46 mouse cellular contexts compared by ENCODE assay signal in genomic region chr7:140748827-140749160, GRCm38 (mm10). TPM values are rescaled to one million over a fixed set of nuclear protein-coding genes. Genes with fewer than 3 reads are reported as not detected.
"Had no signal": no experiment of that assay in that cellular context is flagged by ENCODE, and none has a peak within 500 bp of the region (broad histone marks: within the 10 kb centered on the region; RNA-seq: fewer than 3 reads in every experiment).

No protein-coding gene starts in this region.

- H3K4me2 ChIP-seq: limb, embryonic 12.5 days; limb, embryonic 13.5 days; limb, embryonic 15.5 days; liver, embryonic 12.5 days; liver, embryonic 13.5 days; liver, embryonic 15.5 days; lung, embryonic 14.5 days; lung, embryonic 15.5 days; midbrain, embryonic 11.5 days; midbrain, embryonic 12.5 days; midbrain, embryonic 13.5 days; midbrain, embryonic 15.5 days had no signal

- DNase-seq: left cerebral cortex, postnatal 4 days; liver; liver, embryonic 13.5 days; liver, postnatal 0 days; lung, adult 18-20 months; lung, adult 2 months; lung, embryonic 14.5 days; lung, postnatal 10 days; lung, postnatal 14 days; lung, postnatal 36 days; lung, postnatal 4 days; midbrain, embryonic 14.5 days had no signal

- H3K4me1 ChIP-seq: limb, embryonic 10.5 days; limb, embryonic 12.5 days; limb, embryonic 13.5 days; limb, embryonic 15.5 days; liver, embryonic 12.5 days; liver, embryonic 13.5 days; liver, embryonic 15.5 days; lung, embryonic 15.5 days; megakaryocyte, embryonic 14.5 days; midbrain, embryonic 10.5 days; midbrain, embryonic 12.5 days; midbrain, embryonic 13.5 days; midbrain, embryonic 15.5 days had no signal

- H3K27me3 ChIP-seq: limb, embryonic 12.5 days; limb, embryonic 13.5 days; limb, embryonic 15.5 days; liver, embryonic 12.5 days; liver, embryonic 13.5 days; liver, embryonic 15.5 days; lung, embryonic 15.5 days; megakaryocyte, embryonic 14.5 days; midbrain, embryonic 12.5 days; midbrain, embryonic 13.5 days; midbrain, embryonic 15.5 days had no signal

- ATAC-seq: liver, embryonic 12.5 days; liver, postnatal 0 days; lung, postnatal 0 days; midbrain, embryonic 13.5 days; midbrain, embryonic 15.5 days; midbrain, embryonic 16.5 days had no signal

- H3K36me3 ChIP-seq: limb, embryonic 10.5 days; limb, embryonic 12.5 days; limb, embryonic 13.5 days; limb, embryonic 15.5 days; liver, embryonic 12.5 days; liver, embryonic 13.5 days; liver, embryonic 15.5 days; lung, embryonic 15.5 days; midbrain, embryonic 10.5 days; midbrain, embryonic 12.5 days; midbrain, embryonic 13.5 days; midbrain, embryonic 15.5 days had no signal

- H3K9me3 ChIP-seq: limb, embryonic 10.5 days; limb, embryonic 12.5 days; limb, embryonic 15.5 days; liver, embryonic 12.5 days; liver, embryonic 13.5 days; liver, embryonic 15.5 days; lung, embryonic 15.5 days; megakaryocyte, embryonic 14.5 days; midbrain, embryonic 10.5 days; midbrain, embryonic 12.5 days; midbrain, embryonic 13.5 days; midbrain, embryonic 15.5 days had no signal

- H3K9ac ChIP-seq: limb, embryonic 12.5 days; limb, embryonic 13.5 days; limb, embryonic 15.5 days; liver, embryonic 12.5 days; liver, embryonic 13.5 days; liver, embryonic 14.5 days; liver, embryonic 15.5 days; liver, postnatal 0 days; lung, embryonic 14.5 days; lung, embryonic 15.5 days; midbrain, embryonic 12.5 days; midbrain, embryonic 13.5 days; midbrain, embryonic 15.5 days had no signal

- H3K27ac ChIP-seq: left cerebral cortex, adult 2 months; limb, embryonic 10.5 days; limb, embryonic 12.5 days; limb, embryonic 13.5 days; limb, embryonic 15.5 days; liver, embryonic 12.5 days; liver, embryonic 13.5 days; liver, embryonic 14.5 days; liver, embryonic 15.5 days; lung, embryonic 15.5 days; macrophage; midbrain, embryonic 10.5 days; midbrain, embryonic 12.5 days; midbrain, embryonic 13.5 days; midbrain, embryonic 15.5 days had no signal

- H3K4me3 ChIP-seq: left cerebral cortex, adult 2 months; limb, embryonic 10.5 days; limb, embryonic 12.5 days; limb, embryonic 13.5 days; limb, embryonic 15.5 days; liver, embryonic 12.5 days; liver, embryonic 13.5 days; liver, embryonic 15.5 days; lung, embryonic 15.5 days; megakaryocyte, embryonic 14.5 days; midbrain, embryonic 10.5 days; midbrain, embryonic 12.5 days; midbrain, embryonic 13.5 days; midbrain, embryonic 15.5 days; myocyte had no signal

RNA-seq across cellular contexts. Expression of gene Cyp2e1, which starts 14.7 kb away (rescaled TPM):
- total RNA-seq: left cerebral cortex, adult 2 months; left cerebral cortex, postnatal 10 days; left cerebral cortex, postnatal 14 days; left cerebral cortex, postnatal 25 days; left cerebral cortex, postnatal 36 days; left cerebral cortex, postnatal 4 days; megakaryocyte progenitor cell, adult 5-6 weeks; megakaryocyte, adult 5-6 weeks; megakaryocyte-erythroid progenitor cell, adult 5-6 weeks; midbrain, postnatal 0 days; monocyte, adult 5-6 weeks had no signal
- polyA plus RNA-seq: limb, embryonic 11.5 days; limb, embryonic 12.5 days; limb, embryonic 13.5 days; limb, embryonic 15.5 days; liver, embryonic 12.5 days; lung, embryonic 14.5 days; macrophage; midbrain, embryonic 10.5 days; midbrain, embryonic 11.5 days; midbrain, embryonic 12.5 days; midbrain, embryonic 13.5 days; midbrain, embryonic 14.5 days; midbrain, embryonic 15.5 days; midbrain, embryonic 16.5 days; midbrain, postnatal 0 days; myocyte; neural tube, embryonic 11.5 days had no signal

RNA-seq across cellular contexts. Expression of gene Syce1, which starts 38.9 kb away (rescaled TPM):
- total RNA-seq: left cerebral cortex, postnatal 25 days; megakaryocyte-erythroid progenitor cell, adult 5-6 weeks; monocyte, adult 5-6 weeks had no signal
- polyA plus RNA-seq: liver, postnatal 0 days; lung, embryonic 14.5 days; lung, postnatal 0 days; midbrain, embryonic 10.5 days; myocyte; neural tube, embryonic 11.5 days had no signal

RNA-seq across cellular contexts. Expression of gene Olfr541, which starts 51.7 kb away (rescaled TPM):
- total RNA-seq: left cerebral cortex, adult 2 months; left cerebral cortex, adult 8-10 months; left cerebral cortex, postnatal 10 days; left cerebral cortex, postnatal 14 days; left cerebral cortex, postnatal 25 days; left cerebral cortex, postnatal 36 days; left cerebral cortex, postnatal 4 days; megakaryocyte progenitor cell, adult 5-6 weeks; megakaryocyte, adult 5-6 weeks; megakaryocyte-erythroid progenitor cell, adult 5-6 weeks; midbrain, postnatal 0 days; monocyte, adult 5-6 weeks had no signal
- polyA plus RNA-seq: limb, embryonic 10.5 days; limb, embryonic 11.5 days; limb, embryonic 12.5 days; limb, embryonic 13.5 days; limb, embryonic 14.5 days; limb, embryonic 15.5 days; liver, embryonic 12.5 days; liver, embryonic 13.5 days; liver, embryonic 14.5 days; liver, embryonic 15.5 days; liver, embryonic 16.5 days; liver, postnatal 0 days; lung, adult 2 months; lung, embryonic 14.5 days; lung, embryonic 15.5 days; lung, embryonic 16.5 days; lung, postnatal 0 days; macrophage; midbrain, embryonic 10.5 days; midbrain, embryonic 11.5 days; midbrain, embryonic 12.5 days; midbrain, embryonic 13.5 days; midbrain, embryonic 14.5 days; midbrain, embryonic 15.5 days; midbrain, embryonic 16.5 days; midbrain, postnatal 0 days; myocyte; neural tube, embryonic 11.5 days had no signal
